Mouse (Mus musculus) midbrain, embryonic 14.5 days (tissue): ENCODE measurements at regions not wholly inside any gene's neighbourhood (a gene's known extent, or its start where the extent isn't known, plus 50 kb on each side); places are given as distances from the start of the nearest gene placed in this dataset.
"Not testable (repeated sequence)": the region's sequence is repeated elsewhere in the genome, so short reads cannot be mapped to it uniquely, and the experiment has no call there.

Experiments
- ATAC-seq: fragments of 200-750 bp; cut with Nextera tagmentation; 2 replicates; pipeline ENCODE4 v1.8.0; 2017; ENCODE audit warnings: moderate number of reproducible peaks, moderate library complexity; ENCODE audit not compliant: low FRiP score, low TSS enrichment
- DNase-seq: peaks from one replicate; pipeline ENCODE4 v3.0.0-alpha.2; 2015
- H3K27ac ChIP-seq: fragments of 300-500 bp; sonication (generic); replicated peaks from 2 replicates; pipeline ENCODE4 v1.5.1; 2014; ENCODE audit warnings: mild to moderate bottlenecking, low read depth, low read length, moderate library complexity
- H3K27me3 ChIP-seq: fragments of 300-500 bp; sonication (generic); 2 replicates; pipeline ENCODE4 v1.6.1; 2014; ENCODE audit warnings: low read length, control low read depth, mixed read lengths; ENCODE audit not compliant: control insufficient read depth, insufficient read depth
- H3K36me3 ChIP-seq: fragments of 300-500 bp; sonication (generic); 2 replicates; pipeline ENCODE4 v1.6.1; 2014; ENCODE audit warnings: low read length, control low read depth; ENCODE audit not compliant: control insufficient read depth, insufficient read depth
- H3K4me1 ChIP-seq: fragments of 300-500 bp; sonication (generic); 2 replicates; pipeline ENCODE4 v1.6.1; 2014; ENCODE audit warnings: mild to moderate bottlenecking, antibody characterized with exemption, low read length, control low read depth; ENCODE audit not compliant: control insufficient read depth, insufficient read depth
- H3K4me2 ChIP-seq: fragments of 300-500 bp; sonication (generic); 2 replicates; pipeline ENCODE4 v1.6.1; 2014; ENCODE audit warnings: mild to moderate bottlenecking, low read length, moderate library complexity
- H3K4me3 ChIP-seq: fragments of 300-500 bp; sonication (generic); replicated peaks from 2 replicates; pipeline ENCODE4 v1.5.1; 2014; ENCODE audit warnings: low read depth, low read length
- H3K9ac ChIP-seq: fragments of 300-500 bp; sonication (generic); replicated peaks from 2 replicates; pipeline ENCODE4 v1.6.1; 2014; ENCODE audit warnings: mild to moderate bottlenecking, low read length, moderate library complexity
- H3K9me3 ChIP-seq: fragments of 300-500 bp; sonication (generic); 2 replicates; pipeline ENCODE4 v1.6.1; 2016; ENCODE audit warnings: low read length, control low read depth, mixed read lengths; ENCODE audit not compliant: control insufficient read depth
- WGBS: fragments of 180-500 bp; shearing (Covaris S2); extraction: QIAGEN DNeasy Blood & Tissue Kit; methylation state at CpG from one replicate; pipeline ENCODE4 v1.1.7; 2014; 5-methylcytosine and 5-hydroxymethylcytosine counted together

DNA sequence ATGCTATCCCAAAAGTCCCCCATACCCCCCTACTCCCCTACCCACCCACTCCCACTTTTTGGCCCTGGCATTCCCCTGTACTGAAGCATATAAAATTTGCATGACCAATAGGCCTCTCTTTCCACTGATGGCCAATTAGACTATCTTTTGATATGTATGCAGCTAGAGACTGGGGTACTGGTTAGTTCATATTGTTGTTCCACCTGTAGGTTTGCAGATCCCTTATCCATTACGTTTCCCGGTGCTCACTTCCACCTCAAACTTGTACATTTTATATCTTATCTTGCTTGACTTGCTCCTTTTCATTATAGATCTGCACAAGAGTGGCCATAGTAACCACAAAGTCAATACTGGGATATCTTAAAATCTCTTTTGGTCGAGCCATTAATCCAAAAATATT lies 2329.9 kb upstream of the Aga start:
- not testable (repeated sequence) for DNase-seq, ATAC-seq, H3K27me3 ChIP-seq, H3K27ac ChIP-seq, H3K4me2 ChIP-seq, H3K4me3 ChIP-seq, H3K4me1 ChIP-seq, H3K9me3 ChIP-seq, H3K36me3 ChIP-seq, H3K9ac ChIP-seq
- 90% methylated on average over 3 of the region's 3 CpGs for WGBS

DNA sequence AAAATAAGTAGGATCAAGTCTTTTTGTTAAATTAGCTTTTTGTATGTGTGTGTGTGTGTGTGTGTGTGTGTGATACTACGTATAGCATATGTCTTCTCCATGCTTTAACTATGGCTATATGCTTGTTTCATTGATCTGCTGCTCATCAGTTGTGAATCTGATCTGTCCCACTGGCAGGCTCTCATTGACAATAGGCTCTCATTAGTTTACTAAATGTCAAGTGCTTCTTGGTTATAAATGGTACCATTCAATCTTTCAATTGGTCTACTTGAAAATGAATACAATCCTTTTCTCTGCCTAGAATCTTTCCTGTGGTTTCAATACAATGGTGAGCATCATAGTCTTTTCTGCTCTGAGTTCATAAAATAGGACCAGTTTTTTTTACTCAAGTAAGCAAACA lies 2326.4 kb upstream of the Tenm3 start:
- no peak overlapping the region for H3K4me2 ChIP-seq
- ATAC-seq (no peak), DNase-seq (no peak)
- H3K4me1 ChIP-seq: no peaks in the 10 kb centered on the region
- 85% methylated on average over 1 of the region's 1 CpGs for WGBS
- H3K4me3 ChIP-seq: no peak overlapping the region
- H3K9me3 ChIP-seq: no peaks in the 10 kb centered on the region
- no peak overlapping the region for H3K27ac ChIP-seq
- no peaks in the 10 kb centered on the region for H3K36me3 ChIP-seq
- no peaks in the 10 kb centered on the region for H3K27me3 ChIP-seq
- no peak overlapping the region for H3K9ac ChIP-seq

DNA sequence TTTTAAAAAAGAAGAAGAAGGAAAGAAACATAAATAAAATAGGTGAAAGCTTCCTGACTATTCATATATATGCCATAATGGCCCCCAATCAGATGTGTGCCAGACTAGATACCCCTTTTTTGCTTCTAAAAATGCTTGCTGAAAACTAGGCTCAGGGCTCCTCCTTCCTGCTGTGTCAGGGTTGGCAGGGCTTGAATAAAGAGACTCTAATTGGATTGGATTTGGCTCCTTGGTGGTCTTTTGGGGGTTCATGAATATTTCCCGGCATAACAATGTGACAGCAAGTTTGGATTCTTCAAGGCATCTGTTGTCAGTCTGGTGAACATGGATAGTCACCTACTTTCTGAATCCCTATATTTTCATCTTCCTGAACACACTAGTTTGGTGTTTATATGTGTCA lies 2301.6 kb upstream of the Tenm3 start:
- peak; percentile 56 for DNase-seq
- no peak for ATAC-seq

DNA sequence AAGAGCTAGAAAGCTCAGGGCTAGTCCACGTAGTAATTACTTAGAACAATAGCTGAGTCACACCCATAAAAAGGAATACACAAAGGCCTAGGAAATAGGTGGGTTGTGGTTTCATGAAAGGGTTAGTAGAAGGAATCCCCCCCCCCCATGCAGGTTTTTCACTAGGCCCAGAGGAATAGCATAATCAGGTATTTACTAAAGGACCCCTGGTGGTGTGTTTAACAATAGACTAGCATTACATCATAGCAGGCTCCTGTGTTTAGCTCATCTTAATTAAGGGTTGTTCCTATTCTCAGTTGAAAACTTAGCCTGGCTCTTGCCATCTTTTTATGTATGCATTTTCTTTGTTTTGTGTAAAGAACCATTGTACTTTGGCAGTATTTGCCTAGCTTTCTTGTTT lies 2281.7 kb upstream of the Tenm3 start:
- not testable (repeated sequence) for H3K4me2 ChIP-seq, H3K4me1 ChIP-seq, H3K4me3 ChIP-seq, H3K36me3 ChIP-seq, H3K27me3 ChIP-seq, ATAC-seq, H3K9me3 ChIP-seq, H3K27ac ChIP-seq, DNase-seq, H3K9ac ChIP-seq
- WGBS: 46% methylated on average over 1 of the region's 1 CpGs

More for the DNA sequence above, 2301.6 kb upstream of the Tenm3 start:
- H3K27me3 ChIP-seq: no peaks in the 10 kb centered on the region
- H3K27ac ChIP-seq: no peak overlapping the region
- H3K4me1 ChIP-seq: no peaks in the 10 kb centered on the region
- H3K9me3 ChIP-seq: no peaks in the 10 kb centered on the region
- no peaks in the 10 kb centered on the region for H3K36me3 ChIP-seq
- 13% methylated on average over 1 of the region's 1 CpGs for WGBS
- H3K4me3 ChIP-seq: no peak overlapping the region
- no peak overlapping the region for H3K4me2 ChIP-seq
- H3K9ac ChIP-seq: no peak overlapping the region
